Mouse (Mus musculus): Measurements from ENCODE around the gene Rybp. TPM values are rescaled to one million over a fixed set of nuclear protein-coding genes. Genes with fewer than 3 reads are reported as not detected.
A peak's percentile ranks its signal among the peaks of the same experiment; 100 is the strongest.

Gene Rybp
- polyA plus RNA-seq, 1 experiment from 2014 or later, result 25.5 TPM

- Histone ChIP-seq H3K27ac (peak overlapping the region; percentile 95), H3K4me3 (peak overlapping the region; percentile 74), H3K9ac (peak overlapping the region; percentile 91), H3K4me2 (replicated peaks) (peak overlapping the region; percentile 86), H3K36me3 (no peaks in the 10 kb centered on the region), H3K9me3 (no peaks in the 10 kb centered on the region), H3K4me1 (peaks cover 38% of the 10 kb centered on the region), H3K27me3 (peaks cover 27% of the 10 kb centered on the region)
- peak; percentile 74 for ATAC-seq (ENCODE audit: low FRiP score, low read depth)
- 1% methylated on average over 47 of the region's 117 CpGs for WGBS
Observed at GRCm38 (mm10) chr6:100286573-100287333, 532 bp downstream of the Rybp start.

GRCm38 (mm10) chr6:100285985-100286572 lies 1.2 kb downstream of the Rybp start:
- no peaks in the 10 kb centered on the region for H3K36me3 ChIP-seq
- no peaks in the 10 kb centered on the region for H3K9me3 ChIP-seq
- H3K9ac ChIP-seq, result peak overlapping the region; percentile 91
- WGBS, result under 1% methylated on average over 18 of the region's 18 CpGs
- H3K27ac ChIP-seq, result peak overlapping the region; percentile 95; the same call in 1 of the 2 replicates
- peaks cover 39% of the 10 kb centered on the region for H3K4me1 ChIP-seq
- H3K4me3 ChIP-seq, result peak overlapping the region; percentile 74
- H3K27me3 ChIP-seq, result peaks cover 25% of the 10 kb centered on the region
- no peak for ATAC-seq (ENCODE audit: low FRiP score, low read depth)
- H3K4me2 ChIP-seq (replicated peaks), result peak overlapping the region; percentile 86

GRCm38 (mm10) chr6:100278841-100279240 lies 8.4 kb downstream of the Rybp start:
- H3K4me1 ChIP-seq, result peaks cover 48% of the 10 kb centered on the region
- WGBS, result 90% methylated on average over 1 of the region's 1 CpGs
- H3K27me3 ChIP-seq, result no peaks in the 10 kb centered on the region
- H3K27ac ChIP-seq, result no peak overlapping the region
- no peak overlapping the region for H3K4me2 ChIP-seq (replicated peaks)
- no peaks in the 10 kb centered on the region for H3K36me3 ChIP-seq
- no peaks in the 10 kb centered on the region for H3K9me3 ChIP-seq
- H3K4me3 ChIP-seq, result no peak overlapping the region
- ATAC-seq (ENCODE audit: low FRiP score, low read depth), result no peak
- no peak overlapping the region for H3K9ac ChIP-seq

GRCm38 (mm10) chr6:100276344-100276743 lies 10.9 kb downstream of the Rybp start:
- Histone ChIP-seq H3K4me2 (replicated peaks) (no peak overlapping the region), H3K9ac (no peak overlapping the region)
- no peak for ATAC-seq (ENCODE audit: low FRiP score, low read depth)

GRCm38 (mm10) chr6:100275643-100276042 lies 11.6 kb downstream of the Rybp start:
- Histone ChIP-seq H3K4me1 (peaks cover 42% of the 10 kb centered on the region), H3K4me3 (no peak overlapping the region), H3K36me3 (no peaks in the 10 kb centered on the region), H3K9ac (no peak overlapping the region), H3K9me3 (no peaks in the 10 kb centered on the region), H3K27me3 (no peaks in the 10 kb centered on the region), H3K27ac (no peak overlapping the region), H3K4me2 (replicated peaks) (no peak overlapping the region)
- ATAC-seq (ENCODE audit: low FRiP score, low read depth), result no peak

More at GRCm38 (mm10) chr6:100276344-100276743, 10.9 kb downstream of the Rybp start:
- peaks cover 40% of the 10 kb centered on the region for H3K4me1 ChIP-seq
- no peak overlapping the region for H3K27ac ChIP-seq
- no peak overlapping the region for H3K4me3 ChIP-seq
- H3K9me3 ChIP-seq, result no peaks in the 10 kb centered on the region
- WGBS, result 43% methylated on average over 3 of the region's 3 CpGs
- H3K27me3 ChIP-seq, result no peaks in the 10 kb centered on the region
- H3K36me3 ChIP-seq, result no peaks in the 10 kb centered on the region

- Histone ChIP-seq H3K27ac (no peak overlapping the region), H3K27me3 (no peaks in the 10 kb centered on the region), H3K9ac (no peak overlapping the region), H3K4me1 (peaks cover 26% of the 10 kb centered on the region), H3K4me2 (replicated peaks) (no peak overlapping the region), H3K36me3 (no peaks in the 10 kb centered on the region), H3K9me3 (no peaks in the 10 kb centered on the region), H3K4me3 (no peak overlapping the region)
- 39% methylated on average over 1 of the region's 1 CpGs for WGBS
- ATAC-seq (ENCODE audit: low FRiP score, low read depth), result no peak
Observed at GRCm38 (mm10) chr6:100273556-100273955, 13.7 kb downstream of the Rybp start.

- no peak overlapping the region for H3K27ac ChIP-seq
- no peaks in the 10 kb centered on the region for H3K27me3 ChIP-seq
- ATAC-seq (ENCODE audit: low FRiP score, low read depth), result no peak
- H3K4me2 ChIP-seq (replicated peaks), result no peak overlapping the region
- no peak overlapping the region for H3K4me3 ChIP-seq
- H3K4me1 ChIP-seq, result peaks cover 10% of the 10 kb centered on the region
- no peak overlapping the region for H3K9ac ChIP-seq
- H3K9me3 ChIP-seq, result no peaks in the 10 kb centered on the region
- WGBS, result 82% methylated on average over 3 of the region's 3 CpGs
- H3K36me3 ChIP-seq, result 0 out of 2 replicates have a peak, but pooled peaks cover 3% of the 10 kb centered on the region
Observed at GRCm38 (mm10) chr6:100271992-100272391, 15.3 kb downstream of the Rybp start.

- Histone ChIP-seq H3K4me2 (replicated peaks) (no peak overlapping the region), H3K36me3 (0 out of 2 replicates have a peak, but pooled peaks cover 8% of the 10 kb centered on the region), H3K9me3 (no peaks in the 10 kb centered on the region), H3K27me3 (no peaks in the 10 kb centered on the region), H3K9ac (no peak overlapping the region), H3K27ac (no peak overlapping the region), H3K4me3 (no peak overlapping the region), H3K4me1 (0 out of 2 replicates have a peak, but pooled peaks cover 6% of the 10 kb centered on the region)
- WGBS, result 39% methylated on average over 2 of the region's 2 CpGs
- ATAC-seq (ENCODE audit: low FRiP score, low read depth), result no peak
Observed at GRCm38 (mm10) chr6:100270765-100271164, 16.5 kb downstream of the Rybp start.

- no peak overlapping the region for H3K4me2 ChIP-seq (replicated peaks)
- no peak overlapping the region for H3K4me3 ChIP-seq
- 91% methylated on average over 1 of the region's 1 CpGs for WGBS
- ATAC-seq (ENCODE audit: low FRiP score, low read depth), result no peak
- H3K27me3 ChIP-seq, result no peaks in the 10 kb centered on the region
- H3K4me1 ChIP-seq, result peaks cover 27% of the 10 kb centered on the region
- no peak overlapping the region for H3K9ac ChIP-seq
- H3K9me3 ChIP-seq, result no peaks in the 10 kb centered on the region
- no peaks in the 10 kb centered on the region for H3K36me3 ChIP-seq
- H3K27ac ChIP-seq, result no peak overlapping the region
Observed at GRCm38 (mm10) chr6:100259607-100260006, 27.7 kb downstream of the Rybp start.

GRCm38 (mm10) chr6:100258278-100258677 lies 29.0 kb downstream of the Rybp start:
- H3K9ac ChIP-seq, result no peak overlapping the region
- H3K27me3 ChIP-seq, result no peaks in the 10 kb centered on the region
- no peaks in the 10 kb centered on the region for H3K36me3 ChIP-seq
- H3K4me3 ChIP-seq, result no peak overlapping the region
- H3K4me1 ChIP-seq, result peaks cover 31% of the 10 kb centered on the region
- no peaks in the 10 kb centered on the region for H3K9me3 ChIP-seq
- H3K27ac ChIP-seq, result no peak overlapping the region
- ATAC-seq (ENCODE audit: low FRiP score, low read depth), result no peak
- H3K4me2 ChIP-seq (replicated peaks), result no peak overlapping the region

- no peak overlapping the region for H3K4me2 ChIP-seq (replicated peaks)
- peaks cover 45% of the 10 kb centered on the region for H3K4me1 ChIP-seq
- no peak overlapping the region for H3K27ac ChIP-seq
- H3K27me3 ChIP-seq, result no peaks in the 10 kb centered on the region
- no peak overlapping the region for H3K4me3 ChIP-seq
- ATAC-seq (ENCODE audit: low FRiP score, low read depth), result no peak
- no peak overlapping the region for H3K9ac ChIP-seq
- no peaks in the 10 kb centered on the region for H3K36me3 ChIP-seq
- H3K9me3 ChIP-seq, result no peaks in the 10 kb centered on the region
- WGBS, result 48% methylated on average over 1 of the region's 1 CpGs
Observed at GRCm38 (mm10) chr6:100255411-100255810, 31.9 kb downstream of the Rybp start.

- no peak for ATAC-seq (ENCODE audit: low FRiP score, low read depth)
- 80% methylated on average over 1 of the region's 1 CpGs for whole genome bisulfite sequencing
- no peak overlapping the region for H3K4me3 ChIP-seq
Observed at GRCm38 (mm10) chr6:100254671-100255070, 32.6 kb downstream of the Rybp start.

More at GRCm38 (mm10) chr6:100254671-100255070, 32.6 kb downstream of the Rybp start:
- no peaks in the 10 kb centered on the region for H3K27me3 ChIP-seq
- H3K36me3 ChIP-seq, result no peaks in the 10 kb centered on the region
- H3K27ac ChIP-seq, result no peak overlapping the region
- peaks cover 50% of the 10 kb centered on the region for H3K4me1 ChIP-seq
- no peaks in the 10 kb centered on the region for H3K9me3 ChIP-seq
- no peak overlapping the region for H3K9ac ChIP-seq
- H3K4me2 ChIP-seq (replicated peaks), result no peak overlapping the region
